Mouse (Mus musculus): ENCODE measurements around the gene Pou3f4. TPM values are rescaled to one million over a fixed set of nuclear protein-coding genes. Genes with fewer than 3 reads are reported as not detected.

Gene Pou3f4
- polyA plus RNA-seq (2017; shearing (Covaris generic)) = not detected

GRCm38 (mm10) chrX:110814151-110814571, at the start of gene Pou3f4:
Pou3f4 (plus strand) TSS chrX:110814280.

